Mouse (Mus musculus) embryonic facial prominence, embryonic 13.5 days (tissue): ENCODE measurements around the gene Myh6. TPM values are rescaled to one million over a fixed set of nuclear protein-coding genes. Genes with fewer than 3 reads are reported as not detected.
"Not testable (repeated sequence)": the region's sequence is repeated elsewhere in the genome, so short reads cannot be mapped to it uniquely, and the experiment has no call there.

ENCODE experiments used
- ATAC-seq: fragments of 200-750 bp; cut with Nextera tagmentation; 2 replicates; pipeline ENCODE4 v1.8.0; 2017; ENCODE audit warnings: low read depth; ENCODE audit not compliant: insufficient number of reproducible peaks, insufficient read depth, low FRiP score, low TSS enrichment
- H3K27ac ChIP-seq: fragments of 300-500 bp; sonication (generic); 2 replicates; pipeline ENCODE4 v1.5.1; 2015; ENCODE audit warnings: moderate library complexity, mild to moderate bottlenecking, inconsistent platforms
- H3K27me3 ChIP-seq: fragments of 300-500 bp; sonication (generic); 2 replicates; pipeline ENCODE4 v1.6.1; 2015; ENCODE audit warnings: mild to moderate bottlenecking, inconsistent platforms
- H3K36me3 ChIP-seq: fragments of 300-500 bp; sonication (generic); 2 replicates; pipeline ENCODE4 v1.6.1; 2015; ENCODE audit warnings: mild to moderate bottlenecking, inconsistent platforms
- H3K4me1 ChIP-seq: fragments of 300-500 bp; sonication (generic); 2 replicates; pipeline ENCODE4 v1.6.1; 2015; ENCODE audit warnings: inconsistent platforms
- H3K4me2 ChIP-seq: fragments of 300-500 bp; sonication (generic); 2 replicates; pipeline ENCODE4 v1.6.1; 2015; ENCODE audit warnings: moderate library complexity, mild to moderate bottlenecking, inconsistent platforms
- H3K4me3 ChIP-seq: fragments of 300-500 bp; sonication (generic); 2 replicates; pipeline ENCODE4 v1.5.1; 2015; ENCODE audit warnings: mild to moderate bottlenecking, inconsistent platforms
- H3K9ac ChIP-seq: fragments of 300-500 bp; sonication (generic); 2 replicates; pipeline ENCODE4 v1.6.1; 2015; ENCODE audit warnings: mild to moderate bottlenecking, inconsistent platforms
- H3K9me3 ChIP-seq: fragments of 300-500 bp; sonication (generic); 2 replicates; pipeline ENCODE4 v1.6.1; 2016; ENCODE audit warnings: inconsistent platforms
- WGBS: fragments of 180-500 bp; shearing (Covaris S2); methylation state at CpG from one replicate; pipeline ENCODE4 v1.1.7; 2015; ENCODE audit warnings: mixed read lengths; 5-methylcytosine and 5-hydroxymethylcytosine counted together
- polyA plus RNA-seq: library from polyadenylated mRNA; unstranded; fragments of >200 nt; fragmentation: Nextera tagmentation; extraction: Ambion mirVana; gene quantifications from 2 replicates; pipeline ENCODE4 v1.2.1, GENCODE M21; 2015

The Myh6 gene
- polyA plus RNA-seq, 1 experiment from 2014 or later, result 0.74 TPM

- Histone ChIP-seq H3K4me3 (no peak within 1 kb of the TSS), H3K4me2 (no peak within 1 kb of the TSS), H3K36me3 (no peaks in the 10 kb centered on the region), H3K27ac (peak within 1 kb of the TSS; percentile 48; the same call in 1 of the 2 replicates), H3K27me3 (no peaks in the 10 kb centered on the region), H3K9me3 (no peaks in the 10 kb centered on the region), H3K4me1 (peaks cover 25% of the 10 kb centered on the region), H3K9ac (0 out of 2 replicates have a peak within 1 kb of the TSS, but pooled peaks have one; percentile 40)
- WGBS, result 52% methylated on average over 11 of the region's 11 CpGs
- no peak for ATAC-seq
Measured at GRCm38 (mm10) chr14:54994136-54994868, 27.6 kb upstream of the Myh6 start, which contains the start of gene Myh7. Myh7 (minus strand) TSS chr14:54994626.

DNA sequence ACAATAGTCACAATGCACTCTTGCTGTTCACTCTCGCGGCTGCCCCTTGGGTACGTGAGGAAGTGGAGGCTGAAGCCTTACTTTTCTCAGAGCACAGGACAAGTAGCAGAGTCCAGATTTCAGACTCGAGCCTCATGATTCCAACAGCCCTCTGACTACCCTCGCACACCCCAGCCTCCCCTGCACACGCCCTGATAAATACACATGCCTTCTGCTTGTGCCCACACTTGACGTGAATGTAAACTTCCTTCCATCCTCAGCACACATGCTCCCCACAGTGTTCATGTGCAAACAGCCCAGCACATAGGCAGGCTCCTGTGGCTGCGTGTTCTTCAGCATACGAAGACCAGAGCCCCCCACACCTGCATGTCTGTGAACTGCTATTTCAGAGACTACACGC is 26.9 kb upstream of the Myh6 start:
- Histone ChIP-seq H3K4me1 (peaks cover 25% of the 10 kb centered on the region), H3K27me3 (no peaks in the 10 kb centered on the region), H3K4me2 (no peak overlapping the region), H3K36me3 (no peaks in the 10 kb centered on the region), H3K27ac (no peak overlapping the region), H3K9me3 (no peaks in the 10 kb centered on the region), H3K4me3 (no peak overlapping the region), H3K9ac (no peak overlapping the region)
- WGBS, result 65% methylated on average over 10 of the region's 10 CpGs
- ATAC-seq, result no peak

DNA sequence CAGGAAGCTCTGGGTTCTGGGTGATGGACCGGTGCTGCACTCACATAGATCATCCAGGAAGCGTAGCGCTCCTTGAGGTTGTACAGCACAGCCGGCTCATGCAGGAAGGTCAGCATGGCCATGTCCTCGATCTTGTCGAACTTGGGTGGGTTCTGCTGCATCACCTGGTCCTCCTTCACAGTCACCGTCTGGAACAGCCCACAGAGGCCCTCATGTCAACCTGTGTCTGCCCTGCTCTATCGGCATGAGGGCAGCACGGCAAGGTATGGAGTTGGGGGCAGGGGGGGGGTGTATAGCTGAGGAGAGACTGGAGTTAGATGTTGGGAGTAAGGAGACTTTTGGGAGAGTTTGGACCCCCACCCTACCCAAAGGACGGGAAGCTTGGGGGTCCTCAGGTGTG is 25.5 kb upstream of the Myh6 start:
- Histone ChIP-seq H3K9me3 (no peaks in the 10 kb centered on the region), H3K27ac (no peak overlapping the region), H3K4me2 (no peak overlapping the region), H3K4me1 (peaks cover 24% of the 10 kb centered on the region), H3K4me3 (no peak overlapping the region), H3K36me3 (no peaks in the 10 kb centered on the region), H3K9ac (no peak overlapping the region), H3K27me3 (no peaks in the 10 kb centered on the region)
- 93% methylated on average over 10 of the region's 10 CpGs for WGBS
- no peak for ATAC-seq

GRCm38 (mm10) chr14:54989886-54990441 is 23.2 kb upstream of the Myh6 start:
- WGBS, result 87% methylated on average over 8 of the region's 8 CpGs

DNA sequence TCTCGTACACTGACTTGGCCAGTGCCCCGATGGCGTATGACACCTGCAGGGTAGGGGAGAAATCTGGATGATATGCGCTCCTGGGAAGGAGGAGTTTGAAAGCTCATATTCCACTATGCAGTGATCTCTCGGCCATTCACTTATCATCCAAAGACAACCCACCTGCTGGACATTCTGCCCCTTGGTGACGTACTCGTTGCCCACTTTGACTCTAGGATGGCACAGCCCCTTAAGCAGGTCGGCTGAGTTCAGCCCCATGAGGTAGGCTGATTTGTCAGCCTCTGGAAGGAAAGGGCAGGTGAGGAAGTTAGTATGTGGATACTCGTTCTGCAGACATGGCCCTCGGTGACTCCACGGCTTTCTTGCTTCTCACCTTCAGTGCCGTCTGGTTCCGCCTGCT is 22.2 kb upstream of the Myh6 start:
- Histone ChIP-seq H3K4me1 (no peaks in the 10 kb centered on the region), H3K4me2 (no peak overlapping the region), H3K4me3 (no peak overlapping the region), H3K27me3 (no peaks in the 10 kb centered on the region), H3K36me3 (no peaks in the 10 kb centered on the region), H3K27ac (no peak overlapping the region), H3K9ac (no peak overlapping the region), H3K9me3 (no peaks in the 10 kb centered on the region)
- ATAC-seq, result no peak
- 89% methylated on average over 13 of the region's 13 CpGs for WGBS

More at GRCm38 (mm10) chr14:54989886-54990441, 23.2 kb upstream of the Myh6 start:
- H3K27me3 ChIP-seq, result no peaks in the 10 kb centered on the region
- H3K9ac ChIP-seq, result no peak overlapping the region
- no peaks in the 10 kb centered on the region for H3K9me3 ChIP-seq
- no peak overlapping the region for H3K4me2 ChIP-seq
- H3K4me3 ChIP-seq, result no peak overlapping the region
- H3K4me1 ChIP-seq, result peaks cover 8% of the 10 kb centered on the region
- H3K27ac ChIP-seq, result no peak overlapping the region
- ATAC-seq, result no peak
- no peaks in the 10 kb centered on the region for H3K36me3 ChIP-seq

- 86% methylated on average over 9 of the region's 9 CpGs for whole genome bisulfite sequencing
- H3K4me3 ChIP-seq, H3K36me3 ChIP-seq, H3K4me1 ChIP-seq, H3K27me3 ChIP-seq, H3K27ac ChIP-seq, H3K9ac ChIP-seq, H3K4me2 ChIP-seq, H3K9me3 ChIP-seq: not testable (repeated sequence)
- peak; percentile 58; the same call in 1 of the 2 replicates for ATAC-seq
Measured at GRCm38 (mm10) chr14:54988350-54988874, 21.7 kb upstream of the Myh6 start.

GRCm38 (mm10) chr14:54981934-54982333 is 15.2 kb upstream of the Myh6 start:
- 95% methylated on average over 7 of the region's 7 CpGs for WGBS

DNA sequence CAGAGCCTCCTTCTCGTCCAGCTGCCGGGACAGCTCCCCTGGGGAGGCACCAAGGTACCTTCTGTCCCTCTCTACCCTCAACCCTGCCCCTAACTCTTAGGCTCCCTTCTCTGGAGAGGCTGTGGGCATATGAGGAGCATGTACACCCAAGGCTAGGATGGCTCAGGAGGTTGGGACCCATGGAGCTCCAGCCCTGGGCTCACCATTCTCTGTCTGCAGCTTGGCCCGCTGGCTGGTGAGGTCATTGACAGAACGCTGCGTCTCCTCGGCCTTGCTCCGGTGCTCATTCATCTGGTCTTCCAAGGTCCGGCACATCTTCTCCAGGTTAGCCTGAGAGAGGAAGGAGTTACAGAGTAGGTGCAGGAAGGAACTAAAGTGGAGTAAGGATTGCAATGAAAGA is 11.9 kb upstream of the Myh6 start:
- Histone ChIP-seq H3K27me3 (peaks cover 4% of the 10 kb centered on the region; the same call in 1 of the 2 replicates), H3K9ac (no peak overlapping the region), H3K27ac (no peak overlapping the region), H3K4me1 (no peaks in the 10 kb centered on the region; the same call in 1 of the 2 replicates), H3K4me2 (no peak overlapping the region), H3K36me3 (no peaks in the 10 kb centered on the region), H3K9me3 (no peaks in the 10 kb centered on the region), H3K4me3 (no peak overlapping the region)
- ATAC-seq, result no peak
- WGBS, result 88% methylated on average over 8 of the region's 8 CpGs

More at GRCm38 (mm10) chr14:54981934-54982333, 15.2 kb upstream of the Myh6 start:
- no peak overlapping the region for H3K9ac ChIP-seq
- H3K4me1 ChIP-seq, result no peaks in the 10 kb centered on the region
- H3K4me2 ChIP-seq, result no peak overlapping the region
- no peaks in the 10 kb centered on the region for H3K9me3 ChIP-seq
- no peaks in the 10 kb centered on the region for H3K27me3 ChIP-seq
- no peaks in the 10 kb centered on the region for H3K36me3 ChIP-seq
- no peak for ATAC-seq
- H3K4me3 ChIP-seq, result no peak overlapping the region
- H3K27ac ChIP-seq, result no peak overlapping the region

GRCm38 (mm10) chr14:54976633-54977032 is 9.9 kb upstream of the Myh6 start, which contains the start of gene Gm17428:
Gm17428 (plus strand) TSS chr14:54976933.
- Histone ChIP-seq H3K4me2 (no peak within 1 kb of the TSS), H3K4me3 (no peak within 1 kb of the TSS), H3K27me3 (peaks cover 4% of the 10 kb centered on the region; the same call in 1 of the 2 replicates), H3K4me1 (no peaks in the 10 kb centered on the region; the same call in 1 of the 2 replicates), H3K36me3 (no peaks in the 10 kb centered on the region), H3K9me3 (no peaks in the 10 kb centered on the region), H3K9ac (no peak within 1 kb of the TSS), H3K27ac (no peak within 1 kb of the TSS)
- WGBS, result 59% methylated on average over 1 of the region's 1 CpGs
- no peak for ATAC-seq

DNA sequence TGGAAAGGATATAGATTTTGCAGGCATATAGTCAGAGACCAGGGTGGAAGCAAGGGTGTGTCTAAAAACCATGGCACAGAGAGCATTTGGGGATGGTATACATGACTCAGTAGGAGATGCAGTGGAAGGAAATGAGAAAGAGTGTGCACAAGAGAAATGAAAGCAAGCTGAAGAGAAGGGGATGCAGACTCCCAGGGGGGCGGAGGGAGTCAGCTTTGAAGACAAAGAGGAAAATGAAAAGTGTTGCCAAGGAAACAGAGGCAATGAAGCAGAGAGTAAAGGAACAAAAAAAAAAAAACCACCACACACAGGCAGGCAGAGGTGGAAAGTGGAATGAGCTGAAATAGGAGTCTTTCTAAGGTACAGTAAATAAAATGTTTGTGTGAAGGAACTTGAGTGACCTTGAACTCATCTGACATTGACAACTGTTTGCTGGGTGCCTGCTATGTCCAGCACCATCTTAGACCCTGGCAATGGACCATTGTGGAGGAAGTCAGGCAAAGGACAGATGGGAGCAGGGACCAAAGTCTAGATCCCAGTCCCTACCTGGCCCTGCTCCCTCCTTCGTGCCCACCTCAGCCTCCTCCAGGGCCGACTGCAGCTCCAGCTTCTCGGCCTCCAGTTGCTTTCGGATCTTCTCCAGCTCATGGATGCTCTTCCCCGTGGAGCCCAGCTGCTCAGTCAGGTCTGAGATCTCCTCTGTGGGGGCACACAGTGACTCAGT is 7.5 kb upstream of the Myh6 start:
- no peak for ATAC-seq
- Histone ChIP-seq H3K27me3 (peaks cover 4% of the 10 kb centered on the region; the same call in 1 of the 2 replicates), H3K4me2 (no peak overlapping the region), H3K27ac (no peak overlapping the region), H3K36me3 (no peaks in the 10 kb centered on the region), H3K9me3 (no peaks in the 10 kb centered on the region), H3K4me3 (no peak overlapping the region), H3K9ac (no peak overlapping the region), H3K4me1 (no peaks in the 10 kb centered on the region; the same call in 1 of the 2 replicates)
- WGBS, result 74% methylated on average over 6 of the region's 6 CpGs

GRCm38 (mm10) chr14:54972786-54973185 is 6.1 kb upstream of the Myh6 start:
- not testable (repeated sequence) for H3K9ac ChIP-seq, H3K27ac ChIP-seq, H3K4me1 ChIP-seq, H3K4me2 ChIP-seq, H3K9me3 ChIP-seq, H3K27me3 ChIP-seq, H3K36me3 ChIP-seq, H3K4me3 ChIP-seq, ATAC-seq
- WGBS, result 86% methylated on average over 9 of the region's 11 CpGs
